Mouse (Mus musculus): ENCODE results near the gene BC004004.
"Not testable (repeated sequence)": the region's sequence is repeated elsewhere in the genome, so short reads cannot be mapped to it uniquely, and the experiment has no call there.

Gene BC004004

GRCm38 (mm10) chr17:29297813-29298212 is 29.2 kb downstream of the BC004004 start:
- no peak for DNase-seq (ENCODE audit: low read depth, low spot score)

GRCm38 (mm10) chr17:29299282-29299681 is 30.7 kb downstream of the BC004004 start:
- DNase-seq (ENCODE audit: low read depth, low spot score): no peak

GRCm38 (mm10) chr17:29300926-29301325 is 32.3 kb downstream of the BC004004 start:
- DNase-seq (ENCODE audit: low read depth, low spot score): no peak

- DNase-seq (ENCODE audit: low read depth, low spot score): no peak
These were observed 32.8 kb downstream of the BC004004 start for GRCm38 (mm10) chr17:29301421-29301820.

- DNase-seq (ENCODE audit: low read depth, low spot score): no peak
These were observed 33.6 kb downstream of the BC004004 start for GRCm38 (mm10) chr17:29302149-29302548.

GRCm38 (mm10) chr17:29303087-29303486 is 34.5 kb downstream of the BC004004 start:
- no peak for DNase-seq (ENCODE audit: low read depth, low spot score)

- no peak for DNase-seq (ENCODE audit: low read depth, low spot score)
These were observed 35.3 kb downstream of the BC004004 start for GRCm38 (mm10) chr17:29303856-29304255.

- DNase-seq (ENCODE audit: low read depth, low spot score): no peak
These were observed 35.9 kb downstream of the BC004004 start for GRCm38 (mm10) chr17:29304376-29305057.

GRCm38 (mm10) chr17:29305058-29305806 is 36.6 kb downstream of the BC004004 start:
- DNase-seq (ENCODE audit: low read depth, low spot score): no peak

- DNase-seq (ENCODE audit: low read depth, low spot score): no peak
These were observed 37.3 kb downstream of the BC004004 start for GRCm38 (mm10) chr17:29305871-29306270.

- DNase-seq (ENCODE audit: low read depth, low spot score): no peak
These were observed 41.6 kb downstream of the BC004004 start for GRCm38 (mm10) chr17:29310056-29310623.

- no peak for DNase-seq (ENCODE audit: low read depth, low spot score)
These were observed 43.0 kb downstream of the BC004004 start for GRCm38 (mm10) chr17:29311602-29312001.

GRCm38 (mm10) chr17:29312082-29312481 is 43.5 kb downstream of the BC004004 start:
- DNase-seq (ENCODE audit: low read depth, low spot score): no peak

GRCm38 (mm10) chr17:29313300-29313699 is 44.7 kb downstream of the BC004004 start:
- no peak for DNase-seq (ENCODE audit: low read depth, low spot score)

- no peak for DNase-seq (ENCODE audit: low read depth, low spot score)
These were observed 47.3 kb downstream of the BC004004 start for GRCm38 (mm10) chr17:29315672-29316465.

- DNase-seq (ENCODE audit: low read depth, low spot score): no peak
These were observed 48.3 kb downstream of the BC004004 start for GRCm38 (mm10) chr17:29316891-29317290.

GRCm38 (mm10) chr17:29317380-29317779 is 48.8 kb downstream of the BC004004 start, which contains the start of gene Pi16:
Pi16 (plus strand) TSS chr17:29317680.
- not testable (repeated sequence) for DNase-seq (ENCODE audit: low read depth, low spot score)

GRCm38 (mm10) chr17:29318731-29319250 is 50.2 kb downstream of the BC004004 start:
- DNase-seq (ENCODE audit: low read depth, low spot score): no peak

- DNase-seq (ENCODE audit: low read depth, low spot score): no peak
These were observed 50.9 kb downstream of the BC004004 start for GRCm38 (mm10) chr17:29319476-29319875.

GRCm38 (mm10) chr17:29319881-29320639 is 51.5 kb downstream of the BC004004 start:
- DNase-seq (ENCODE audit: low read depth, low spot score): no peak

Data from retina, adult 2 months (tissue).